Mouse (Mus musculus): ENCODE measurements around the gene Nadsyn1. TPM values are rescaled to one million over a fixed set of nuclear protein-coding genes. Genes with fewer than 3 reads are reported as not detected.

Nadsyn1 gene
- polyA plus RNA-seq, 1 experiment from 2014 or later = 9.2 TPM

- Histone ChIP-seq H3K4me2 (ENCODE audit: low read depth, low read length) (no peak overlapping the region), H3K27ac (ENCODE audit: low read depth) (no peak overlapping the region), H3K4me1 (ENCODE audit: insufficient read depth) (no peaks in the 10 kb centered on the region), H3K9me3 (ENCODE audit: low read length) (no peaks in the 10 kb centered on the region), H3K9ac (replicated peaks) (no peak overlapping the region), H3K27me3 (ENCODE audit: insufficient read depth, low read length) (no peaks in the 10 kb centered on the region), H3K4me3 (ENCODE audit: low read depth, low read length) (no peak overlapping the region), H3K36me3 (replicated peaks; ENCODE audit: insufficient read depth, low read length) (peaks cover 31% of the 10 kb centered on the region)
- ATAC-seq (no peak), DNase-seq (no peak)
- 71% methylated on average over 4 of the region's 4 CpGs for WGBS (ENCODE audit: insufficient replicate concordance)
- TF ChIP-seq CTCF (IDR thresholded peaks at IDR 0.05; ENCODE audit: low read depth) (no peak), EP300 (IDR thresholded peaks at IDR 0.05; ENCODE audit: low read depth) (no peak)
Measured at GRCm38 (mm10) chr7:143798783-143799182, 23.9 kb downstream of the Nadsyn1 start.

- DNase-seq (peak; percentile 71), ATAC-seq (peak; percentile 78)
- TF ChIP-seq EP300 (IDR thresholded peaks at IDR 0.05; ENCODE audit: low read depth) (no peak), CTCF (IDR thresholded peaks at IDR 0.05; ENCODE audit: low read depth) (peak; percentile 74)
- 42% methylated on average over 4 of the region's 4 CpGs for WGBS (ENCODE audit: insufficient replicate concordance)
- Histone ChIP-seq H3K4me3 (ENCODE audit: low read depth, low read length) (no peak overlapping the region), H3K4me1 (ENCODE audit: insufficient read depth) (no peaks in the 10 kb centered on the region; the same call in 1 of the 2 replicates), H3K36me3 (replicated peaks; ENCODE audit: insufficient read depth, low read length) (peaks cover 17% of the 10 kb centered on the region), H3K9ac (replicated peaks) (no peak overlapping the region), H3K27me3 (ENCODE audit: insufficient read depth, low read length) (no peaks in the 10 kb centered on the region), H3K9me3 (ENCODE audit: low read length) (0 out of 2 replicates have a peak, but pooled peaks cover 8% of the 10 kb centered on the region), H3K27ac (ENCODE audit: low read depth) (no peak overlapping the region), H3K4me2 (ENCODE audit: low read depth, low read length) (no peak overlapping the region)
Measured at GRCm38 (mm10) chr7:143793121-143793520, 29.5 kb downstream of the Nadsyn1 start.

GRCm38 (mm10) chr7:143792336-143792985, 30.2 kb downstream of the Nadsyn1 start:
- no peaks in the 10 kb centered on the region; the same call in 1 of the 2 replicates for H3K4me1 ChIP-seq (ENCODE audit: insufficient read depth)
- ATAC-seq (peak; percentile 78), DNase-seq (no peak)
- peaks cover 12% of the 10 kb centered on the region; the same call in 1 of the 2 replicates for H3K36me3 ChIP-seq (replicated peaks; ENCODE audit: insufficient read depth, low read length)
- WGBS (ENCODE audit: insufficient replicate concordance) = 55% methylated on average over 6 of the region's 6 CpGs
- H3K27ac ChIP-seq (ENCODE audit: low read depth) = peak overlapping the region; percentile 62
- H3K4me3 ChIP-seq (ENCODE audit: low read depth, low read length) = no peak overlapping the region
- H3K27me3 ChIP-seq (ENCODE audit: insufficient read depth, low read length) = no peaks in the 10 kb centered on the region
- H3K4me2 ChIP-seq (ENCODE audit: low read depth, low read length) = no peak overlapping the region
- TF ChIP-seq EP300 (IDR thresholded peaks at IDR 0.05; ENCODE audit: low read depth) = no peak
- no peak for TF ChIP-seq CTCF (IDR thresholded peaks at IDR 0.05; ENCODE audit: low read depth)
- no peak overlapping the region for H3K9ac ChIP-seq (replicated peaks)
- 0 out of 2 replicates have a peak, but pooled peaks cover 8% of the 10 kb centered on the region for H3K9me3 ChIP-seq (ENCODE audit: low read length)

- H3K4me1 ChIP-seq (ENCODE audit: insufficient read depth) = peaks cover 21% of the 10 kb centered on the region
- ATAC-seq (peak; percentile 81), DNase-seq (peak; percentile 60)
- WGBS (ENCODE audit: insufficient replicate concordance) = 8% methylated on average over 19 of the region's 21 CpGs
- H3K27me3 ChIP-seq (ENCODE audit: insufficient read depth, low read length) = no peaks in the 10 kb centered on the region
- peak within 1 kb of the TSS; percentile 47 for H3K4me3 ChIP-seq (ENCODE audit: low read depth, low read length)
- no peaks in the 10 kb centered on the region for H3K36me3 ChIP-seq (replicated peaks; ENCODE audit: insufficient read depth, low read length)
- H3K4me2 ChIP-seq (ENCODE audit: low read depth, low read length) = peak within 1 kb of the TSS; percentile 78
- TF ChIP-seq CTCF (IDR thresholded peaks at IDR 0.05; ENCODE audit: low read depth) (no peak), EP300 (IDR thresholded peaks at IDR 0.05; ENCODE audit: low read depth) (no peak)
- H3K27ac ChIP-seq (ENCODE audit: low read depth) = no peak within 1 kb of the TSS; the same call in 1 of the 2 replicates
- H3K9me3 ChIP-seq (ENCODE audit: low read length) = no peaks in the 10 kb centered on the region
- H3K9ac ChIP-seq (replicated peaks) = peak within 1 kb of the TSS; percentile 44; the same call in 1 of the 2 replicates
Measured at GRCm38 (mm10) chr7:143783996-143784829, 38.4 kb downstream of the Nadsyn1 start, which contains the start of gene Mrgpre. Gene Mrgpre, minus strand, starts transcription at chr7:143784500.

- H3K36me3 ChIP-seq (replicated peaks; ENCODE audit: insufficient read depth, low read length) = no peaks in the 10 kb centered on the region
- ATAC-seq (peak; percentile 40; the same call in 1 of the 2 replicates), DNase-seq (no peak)
- no peaks in the 10 kb centered on the region for H3K9me3 ChIP-seq (ENCODE audit: low read length)
- H3K4me2 ChIP-seq (ENCODE audit: low read depth, low read length) = peak overlapping the region; percentile 78
- peak overlapping the region; percentile 47 for H3K4me3 ChIP-seq (ENCODE audit: low read depth, low read length)
- WGBS (ENCODE audit: insufficient replicate concordance) = 18% methylated on average over 5 of the region's 6 CpGs
- no peak for TF ChIP-seq EP300 (IDR thresholded peaks at IDR 0.05; ENCODE audit: low read depth)
- no peak for TF ChIP-seq CTCF (IDR thresholded peaks at IDR 0.05; ENCODE audit: low read depth)
- no peaks in the 10 kb centered on the region for H3K27me3 ChIP-seq (ENCODE audit: insufficient read depth, low read length)
- H3K27ac ChIP-seq (ENCODE audit: low read depth) = no peak overlapping the region
- H3K4me1 ChIP-seq (ENCODE audit: insufficient read depth) = peaks cover 26% of the 10 kb centered on the region
- H3K9ac ChIP-seq (replicated peaks) = peak overlapping the region; percentile 44; the same call in 1 of the 2 replicates
Measured at GRCm38 (mm10) chr7:143783378-143783995, 39.2 kb downstream of the Nadsyn1 start.
